Mouse (Mus musculus) erythroblast, embryonic 14.5 days (primary cell): ENCODE measurements around the gene Uba6. TPM values are rescaled to one million over a fixed set of nuclear protein-coding genes. Genes with fewer than 3 reads are reported as not detected.
A peak's percentile ranks its signal among the peaks of the same experiment; 100 is the strongest.

ENCODE experiments used
- H3K27me3 ChIP-seq: 2 replicates; pipeline ENCODE4 v1.6.1; 2012; ENCODE audit warnings: inconsistent platforms; ENCODE audit not compliant: control insufficient read depth
- H3K36me3 ChIP-seq: 2 replicates; pipeline ENCODE4 v1.6.1; 2012; ENCODE audit warnings: mild to moderate bottlenecking, inconsistent platforms; ENCODE audit not compliant: control insufficient read depth
- H3K4me1 ChIP-seq: 2 replicates; pipeline ENCODE4 v1.6.1; 2012; ENCODE audit warnings: inconsistent platforms; ENCODE audit not compliant: control insufficient read depth
- H3K4me3 ChIP-seq: replicated peaks from 2 replicates; pipeline ENCODE3; 2012; ENCODE audit warnings: moderate library complexity, mild to moderate bottlenecking, inconsistent platforms
- H3K9me3 ChIP-seq: 2 replicates; pipeline ENCODE4 v1.6.1; 2012; ENCODE audit warnings: low read length, inconsistent platforms, mixed read lengths; ENCODE audit not compliant: control insufficient read depth
- GATA1 ChIP-seq: IDR thresholded peaks from 2 replicates; pipeline ENCODE4 v1.6.1; 2012; ENCODE audit warnings: low read length, inconsistent platforms, mixed read lengths
- TAL1 ChIP-seq: IDR thresholded peaks from 3 replicates; pipeline ENCODE4 v1.6.1; 2012; ENCODE audit warnings: low read length, inconsistent platforms, mixed read lengths
- polyA plus RNA-seq: library from polyadenylated mRNA; stranded (reverse); fragments of >175 nt; gene quantifications from 2 replicates; pipeline ENCODE4 v1.2.3, GENCODE M21; 2012

Gene Uba6
- polyA plus RNA-seq, 1 experiment, result under 0.01 TPM

DNA sequence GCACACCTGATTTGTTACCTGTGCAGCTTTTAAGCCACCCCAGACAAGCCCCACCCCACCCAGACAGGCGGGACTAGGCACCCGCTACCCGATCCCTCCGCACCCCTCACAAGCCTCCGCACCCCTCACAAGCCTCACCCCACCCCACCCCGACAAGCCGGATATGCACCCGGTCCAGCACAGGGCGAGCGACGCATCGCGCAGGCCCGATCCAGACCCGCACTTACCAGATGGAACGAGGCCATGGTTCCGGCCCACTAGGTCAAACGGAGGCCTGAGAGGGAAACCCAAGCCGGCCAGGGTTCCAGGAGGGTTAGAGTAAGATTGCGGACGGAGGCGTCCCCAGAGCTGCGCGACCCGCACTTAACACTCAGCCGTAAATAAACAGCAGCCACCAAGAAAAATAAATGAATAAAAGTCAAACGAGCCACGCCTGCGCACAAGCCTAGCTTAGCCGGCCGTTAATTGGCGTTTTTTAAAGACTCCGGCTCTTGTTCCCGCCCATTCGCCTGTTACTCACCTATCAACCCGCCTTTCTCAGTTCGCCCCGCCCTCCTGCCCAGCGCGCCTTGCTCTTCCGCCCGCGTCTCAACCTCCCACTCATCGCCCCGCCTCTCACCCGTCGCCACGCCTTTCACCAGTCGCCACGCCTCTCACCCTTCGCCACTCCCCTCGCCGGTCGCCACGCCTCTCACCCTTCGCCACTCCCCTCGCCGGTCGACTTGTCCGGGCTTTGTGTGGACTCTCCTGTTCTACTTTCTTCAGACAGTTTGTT is 107.3 kb downstream of the Uba6 start, which contains the start of gene Cenpc1:
TSS of gene Cenpc1 (minus strand) at position 483 of the 775 bp plus-strand sequence.
- H3K9me3 ChIP-seq, result no peaks in the 10 kb centered on the region

DNA sequence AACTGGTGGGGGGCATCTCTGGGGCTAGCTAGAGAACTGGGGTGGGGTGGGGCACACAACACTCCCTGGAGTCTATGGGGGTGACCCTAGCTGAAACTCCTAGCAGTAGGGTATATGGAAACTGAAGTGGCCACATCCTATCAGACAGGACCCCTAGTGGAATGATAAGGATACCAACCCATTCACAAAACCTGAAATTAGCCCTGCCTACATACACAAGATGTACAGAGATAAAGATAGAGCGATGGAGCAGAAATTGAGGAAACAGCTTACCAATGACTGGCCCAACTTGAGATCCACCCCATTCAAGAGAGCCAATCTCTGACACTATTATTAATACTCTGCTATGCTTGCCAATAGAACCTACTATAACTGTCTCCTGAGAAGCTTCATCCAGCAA is 109.1 kb downstream of the Uba6 start:
- Histone ChIP-seq H3K36me3 (peaks cover 12% of the 10 kb centered on the region), H3K4me1 (peaks cover 41% of the 10 kb centered on the region), H3K27me3 (no peaks in the 10 kb centered on the region), H3K4me3 (peak overlapping the region; percentile 92), H3K9me3 (no peaks in the 10 kb centered on the region)
- no peak for TF ChIP-seq TAL1
- no peak for TF ChIP-seq GATA1

More for the DNA sequence above, 107.3 kb downstream of the Uba6 start, which contains the start of gene Cenpc1:
- Histone ChIP-seq H3K27me3 (no peaks in the 10 kb centered on the region), H3K4me3 (peak within 1 kb of the TSS; percentile 92), H3K4me1 (peaks cover 44% of the 10 kb centered on the region), H3K36me3 (no peaks in the 10 kb centered on the region; the same call in none of the 2 replicates)
- TF ChIP-seq GATA1, result no peak
- no peak for TF ChIP-seq TAL1

Other genes with a start within 250 kb of the Uba6 start
- 0.46 and 0.48 TPM in 2 replicates for gene Cenpc1, start 107.2 kb downstream of the Uba6 start, polyA plus RNA-seq
- 0.08 TPM in 1 of 2 replicates, not detected in the other for gene Stap1, start 101.1 kb downstream of the Uba6 start, polyA plus RNA-seq
- not detected in 2 replicates for gene Gnrhr, start 25.1 kb upstream of the Uba6 start, polyA plus RNA-seq
- gene Tmprss11c, start 116.5 kb upstream of the Uba6 start, polyA plus RNA-seq, result not detected in 2 replicates
- not detected in 2 replicates for gene Tmprss11d, start 200.6 kb upstream of the Uba6 start, polyA plus RNA-seq